Mouse (Mus musculus) left cerebral cortex, adult 8-10 months (tissue): ENCODE measurements around the gene Usp35. TPM values are rescaled to one million over a fixed set of nuclear protein-coding genes. Genes with fewer than 3 reads are reported as not detected.

Experiments
- DNase-seq, 2 experiments: peaks; one replicate each; pipeline ENCODE4 v3.0.0; 2022; ENCODE audit warnings: low spot score in 2 of 2
- total RNA-seq, 4 experiments: library from RNA; stranded (reverse); gene quantifications; 2 replicates each; pipeline ENCODE4 v1.2.4; 2022

Gene Usp35
- total RNA-seq, 4 experiments from 2014 or later = 19.3 to 25.4 (median 22.6) TPM

- DNase-seq = no peak
Measured at GRCm38 (mm10) chr7:97314646-97315045, 17.2 kb downstream of the Usp35 start.

GRCm38 (mm10) chr7:97313364-97313995 lies 18.3 kb downstream of the Usp35 start:
- DNase-seq = no peak

- DNase-seq = no peak
Measured at GRCm38 (mm10) chr7:97312856-97313255, 19.0 kb downstream of the Usp35 start.

- DNase-seq = no peak
Measured at GRCm38 (mm10) chr7:97312196-97312595, 19.6 kb downstream of the Usp35 start.

- no peak for DNase-seq
Measured at GRCm38 (mm10) chr7:97311620-97312019, 20.2 kb downstream of the Usp35 start.

GRCm38 (mm10) chr7:97310341-97310635 lies 21.5 kb downstream of the Usp35 start:
- DNase-seq = peak in 1 of 2 experiments; percentile 1

GRCm38 (mm10) chr7:97309461-97310340 lies 22.1 kb downstream of the Usp35 start:
- DNase-seq = peak in 1 of 2 experiments; percentile 1

- no peak for DNase-seq
Measured at GRCm38 (mm10) chr7:97307546-97307945, 24.3 kb downstream of the Usp35 start.

GRCm38 (mm10) chr7:97306813-97307212 lies 25.0 kb downstream of the Usp35 start:
- no peak for DNase-seq

- DNase-seq = no peak
Measured at GRCm38 (mm10) chr7:97305206-97305605, 26.6 kb downstream of the Usp35 start.

- DNase-seq = no peak
Measured at GRCm38 (mm10) chr7:97304471-97304870, 27.3 kb downstream of the Usp35 start.

GRCm38 (mm10) chr7:97303614-97304013 lies 28.2 kb downstream of the Usp35 start:
- DNase-seq = no peak

GRCm38 (mm10) chr7:97302876-97303275 lies 28.9 kb downstream of the Usp35 start:
- DNase-seq = no peak

GRCm38 (mm10) chr7:97302261-97302660 lies 29.6 kb downstream of the Usp35 start:
- DNase-seq = no peak

- DNase-seq = no peak
Measured at GRCm38 (mm10) chr7:97301321-97301720, 30.5 kb downstream of the Usp35 start.

- DNase-seq = no peak
Measured at GRCm38 (mm10) chr7:97300914-97301313, 30.9 kb downstream of the Usp35 start.

- no peak for DNase-seq
Measured at GRCm38 (mm10) chr7:97298943-97299342, 32.9 kb downstream of the Usp35 start.

GRCm38 (mm10) chr7:97298279-97298678 lies 33.5 kb downstream of the Usp35 start:
- DNase-seq = no peak

- peak in 1 of 2 experiments; percentile 44 for DNase-seq
Measured at GRCm38 (mm10) chr7:97297466-97297865, 34.4 kb downstream of the Usp35 start.

GRCm38 (mm10) chr7:97296986-97297385 lies 34.8 kb downstream of the Usp35 start:
- DNase-seq = no peak

GRCm38 (mm10) chr7:97271068-97271467 lies 60.8 kb downstream of the Usp35 start:
- no peak for DNase-seq

- DNase-seq = no peak
Measured at GRCm38 (mm10) chr7:97270367-97270766, 61.5 kb downstream of the Usp35 start.

- DNase-seq = no peak
Measured at GRCm38 (mm10) chr7:97262541-97262940, 69.3 kb downstream of the Usp35 start.
